Mouse (Mus musculus) kidney, adult 2 months (tissue): Measurements from ENCODE around the gene Il9.

ENCODE experiments used
- CTCF ChIP-seq: fragments of 200-500 bp; conservative IDR thresholded peaks from 2 replicates; pipeline ENCODE4 v1.5.1; 2011; ENCODE audit warnings: low read depth, mild to moderate bottlenecking, control low read depth, low read length, moderate library complexity, mixed read lengths; ENCODE audit not compliant: insufficient read depth, insufficient read length
- POLR2A ChIP-seq: fragments of 200-500 bp; IDR thresholded peaks from one replicate; pipeline ENCODE4 v1.6.1; 2011; ENCODE audit warnings: low read depth, low read length, control low read depth

GRCm38 (mm10) chr13:56516816-56517215 lies 34.8 kb upstream of the Il9 start:
- TF ChIP-seq POLR2A: no peak
- TF ChIP-seq CTCF: no peak
